13 mouse cellular contexts compared by ENCODE assay signal in genomic region chr17:25595495-25595894, GRCm38 (mm10). TPM values are rescaled to one million over a fixed set of nuclear protein-coding genes. Genes with fewer than 3 reads are reported as not detected.
A peak's percentile ranks its signal among the peaks of the same experiment; 100 is the strongest.
DNase-seq lines count a peak whose midpoint lies in the region; ATAC-seq and TF ChIP-seq lines count a peak whose summit lies in the region.
"Had no signal": no experiment of that assay in that cellular context is flagged by ENCODE, and none has a peak within 500 bp of the region (broad histone marks: within the 10 kb centered on the region; RNA-seq: fewer than 3 reads in every experiment).

No protein-coding gene starts in this region.

- TF ChIP-seq CTCF in heart, postnatal 0 days (IDR thresholded peaks at IDR 0.05; ENCODE audit: low read depth) = peak; percentile 56

- no peaks in the 10 kb centered on the region for H3K9me3 ChIP-seq in heart, postnatal 0 days (replicated peaks; ENCODE audit: control insufficient read depth, low read length)
- peaks cover 6% of the 10 kb centered on the region for H3K9me3 ChIP-seq in hindbrain, embryonic 10.5 days
- H3K9me3 ChIP-seq: hindbrain, embryonic 15.5 days had no signal

- H3K9ac ChIP-seq in heart, postnatal 0 days (replicated peaks; ENCODE audit: low read depth, low read length) = no peak overlapping the region
- H3K9ac ChIP-seq: hindbrain, embryonic 15.5 days; neural tube, embryonic 12.5 days had no signal

- 0 out of 2 replicates have a peak, but pooled peaks cover 4% of the 10 kb centered on the region for H3K4me1 ChIP-seq in heart, postnatal 0 days (ENCODE audit: control insufficient read depth, insufficient read depth)
- H3K4me1 ChIP-seq in hindbrain, embryonic 10.5 days (replicated peaks) = peaks cover 33% of the 10 kb centered on the region

- WGBS in heart, postnatal 0 days = 54% methylated on average over 5 of the region's 5 CpGs
- WGBS in hindbrain, embryonic 10.5 days = 88% methylated on average over 5 of the region's 5 CpGs

- ATAC-seq in heart, postnatal 0 days (ENCODE audit: insufficient read depth, low read depth) = peak; percentile 48; the same call in 1 of the 2 replicates

- H3K36me3 ChIP-seq in heart, postnatal 0 days (replicated peaks; ENCODE audit: control insufficient read depth, insufficient read depth, low read length) = peaks cover 2% of the 10 kb centered on the region; the same call in 1 of the 2 replicates
- H3K36me3 ChIP-seq in hindbrain, embryonic 10.5 days = peaks cover 50% of the 10 kb centered on the region

- TF ChIP-seq EP300 in heart, postnatal 0 days (IDR thresholded peaks at IDR 0.05; ENCODE audit: low read depth) = no peak

- no peak overlapping the region for H3K4me3 ChIP-seq in heart, postnatal 0 days (ENCODE audit: low read depth, low read length)
- no peak overlapping the region for H3K4me3 ChIP-seq in hindbrain, embryonic 10.5 days
- H3K4me3 ChIP-seq: hindbrain, embryonic 15.5 days; neural tube, embryonic 12.5 days had no signal

- H3K27me3 ChIP-seq in heart, postnatal 0 days (ENCODE audit: control insufficient read depth, insufficient read depth, low read length) = no peaks in the 10 kb centered on the region
- H3K27me3 ChIP-seq in hindbrain, embryonic 10.5 days (ENCODE audit: insufficient read depth, poor library complexity, severe bottlenecking) = no peaks in the 10 kb centered on the region
- H3K27me3 ChIP-seq: hindbrain, embryonic 15.5 days; neural tube, embryonic 12.5 days had no signal

- no peak overlapping the region for H3K4me2 ChIP-seq in heart, postnatal 0 days (ENCODE audit: low read depth, low read length)
- H3K4me2 ChIP-seq: hindbrain, embryonic 15.5 days; neural tube, embryonic 12.5 days had no signal

- no peak overlapping the region for H3K27ac ChIP-seq in heart, postnatal 0 days (ENCODE audit: low read depth)
- no peak overlapping the region for H3K27ac ChIP-seq in hindbrain, embryonic 10.5 days
- H3K27ac ChIP-seq: hindbrain, embryonic 15.5 days; neural tube, embryonic 12.5 days had no signal

- no peak for DNase-seq in heart, postnatal 0 days (ENCODE audit: low spot score)
- no peak for DNase-seq in heart, adult 11 months
- DNase-seq in lung, postnatal 10 days = peak; percentile 13
- no peak for DNase-seq in lung, postnatal 4 days
- peak; percentile 68 to 80 for DNase-seq in adrenal gland, postnatal 36 days
- peak; percentile 67 for DNase-seq in testis, postnatal 10 days (ENCODE audit: low spot score)
- DNase-seq in hindbrain, embryonic 10.5 days (ENCODE audit: low spot score) = no peak
- no peak for DNase-seq in right cerebral cortex, postnatal 25 days
- DNase-seq: gastrocnemius, postnatal 25 days; left cerebral cortex, postnatal 4 days had no signal

RNA-seq across cellular contexts. Expression of gene Lmf1, which starts 16.6 kb away (rescaled TPM):
- total RNA-seq in heart, postnatal 0 days (2014; rRNA removed; ENCODE audit: low replicate concordance) = 44.9 and 52.8 TPM in 2 replicates
- 30.6 and 34.3 TPM in 2 replicates for polyA plus RNA-seq in heart, postnatal 0 days (2015; fragmentation: Nextera tagmentation; extraction: Ambion mirVana)
- 10 to 100 TPM; 29.6 to 37.9 TPM for total RNA-seq in adrenal gland, postnatal 36 days (2021)
- polyA plus RNA-seq in hindbrain, embryonic 10.5 days (2016; fragmentation: Nextera tagmentation; extraction: Ambion mirVana) = 27.3 and 29.4 TPM in 2 replicates

RNA-seq across cellular contexts. Expression of gene Sox8, which starts 25.0 kb away (rescaled TPM):
- total RNA-seq in heart, postnatal 0 days (2014; rRNA removed; ENCODE audit: low replicate concordance) = not detected in 2 replicates
- polyA plus RNA-seq in heart, postnatal 0 days (2015; fragmentation: Nextera tagmentation; extraction: Ambion mirVana) = 0.11 and 0.37 TPM in 2 replicates
- total RNA-seq in adrenal gland, postnatal 36 days (2021) = 1 to 10 TPM; 1.3 to 2.5 TPM
- 9.1 and 10.7 TPM in 2 replicates for polyA plus RNA-seq in hindbrain, embryonic 10.5 days (2016; fragmentation: Nextera tagmentation; extraction: Ambion mirVana)
- total RNA-seq: megakaryocyte, adult 5-6 weeks had no signal

Comparison
In these comparisons a context has a peak if more than half of its experiments do, and no peak if none do; other contexts are left out.
1. DNase-seq: peak in lung, postnatal 10 days (single experiment), adrenal gland, postnatal 36 days (2 of 2) and testis, postnatal 10 days (single experiment); none in heart, postnatal 0 days (single experiment), heart, adult 11 months (single experiment), lung, postnatal 4 days (0 of 2), hindbrain, embryonic 10.5 days (single experiment) and right cerebral cortex, postnatal 25 days (single experiment).